Mouse (Mus musculus): ENCODE measurements around the gene Cyp19a1.
A peak's percentile ranks its signal among the peaks of the same experiment; 100 is the strongest.

DNA sequence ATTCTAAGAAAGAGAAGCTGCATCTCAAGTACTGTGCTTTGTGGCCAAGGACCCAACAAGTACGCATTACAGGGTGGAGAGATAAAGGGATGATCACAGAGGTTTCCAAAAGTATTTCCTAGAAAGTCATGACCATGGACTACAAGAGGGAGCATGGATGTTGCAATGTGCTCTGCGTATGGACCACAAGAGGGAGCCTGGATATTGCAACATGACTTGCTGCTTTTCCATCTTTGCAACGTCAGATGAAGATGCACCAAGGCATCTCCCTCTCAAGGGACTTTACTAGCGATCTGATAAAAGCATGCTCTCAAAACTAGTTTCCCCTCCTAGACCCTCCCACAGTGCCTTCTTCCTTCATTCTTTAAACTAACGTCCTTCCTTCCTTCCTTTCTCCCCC lies 98.4 kb downstream of the Cyp19a1 start:
- peak; percentile 90 for TF ChIP-seq CTCF (IDR thresholded peaks at IDR 0.05; ENCODE audit: extremely low read depth, insufficient read depth, low read length)
- TF ChIP-seq POLR2A (IDR thresholded peaks at IDR 0.05; ENCODE audit: extremely low read depth, insufficient read depth, low read length): no peak

All from cortical plate, adult 2 months (tissue).